Mouse (Mus musculus): Measurements from ENCODE around the gene Fam206a. TPM values are rescaled to one million over a fixed set of nuclear protein-coding genes. Genes with fewer than 3 reads are reported as not detected.

The Fam206a gene
- total RNA-seq (2021), result 10 to 100 TPM; 16.2 to 16.5 TPM
- long read RNA-seq, full-length matches to known transcripts, result 7 of 9 reads
- long read RNA-seq, partial matches to known transcripts, result 2 of 9 reads
- long read RNA-seq, other reads (novel, unspliced or antisense), result 0 of 9 reads

GRCm38 (mm10) chr4:56801907-56802668 is at the start of gene Fam206a, which contains the start of gene Elp1:
Fam206a (plus strand) TSS chr4:56802345.
Elp1 (minus strand) TSS chr4:56802331.
- DNase-seq (ENCODE audit: low spot score in 2 of 2), result peak; percentile 94 to 98

- no peak for DNase-seq (ENCODE audit: low spot score in 2 of 2)
Measured at GRCm38 (mm10) chr4:56756021-56756420, 46.1 kb upstream of the Fam206a start.

GRCm38 (mm10) chr4:56756966-56757600 is 45.1 kb upstream of the Fam206a start:
- no peak for DNase-seq (ENCODE audit: low spot score in 2 of 2)

GRCm38 (mm10) chr4:56757693-56758092 is 44.5 kb upstream of the Fam206a start:
- DNase-seq (ENCODE audit: low spot score in 2 of 2), result no peak

- DNase-seq (ENCODE audit: low spot score in 2 of 2), result no peak
Measured at GRCm38 (mm10) chr4:56767861-56768284, 34.3 kb upstream of the Fam206a start.

- no peak for DNase-seq (ENCODE audit: low spot score in 2 of 2)
Measured at GRCm38 (mm10) chr4:56768913-56769312, 33.2 kb upstream of the Fam206a start.

- DNase-seq (ENCODE audit: low spot score in 2 of 2), result no peak
Measured at GRCm38 (mm10) chr4:56771065-56771464, 31.1 kb upstream of the Fam206a start.

GRCm38 (mm10) chr4:56791373-56791772 is 10.8 kb upstream of the Fam206a start:
- DNase-seq (ENCODE audit: low spot score in 2 of 2), result no peak

GRCm38 (mm10) chr4:56802669-56803150 is 565 bp downstream of the Fam206a start:
- DNase-seq (ENCODE audit: low spot score in 2 of 2), result no peak

- DNase-seq (ENCODE audit: low spot score in 2 of 2), result no peak
Measured at GRCm38 (mm10) chr4:56809050-56809449, 6.9 kb downstream of the Fam206a start.

GRCm38 (mm10) chr4:56811642-56812041 is 9.5 kb downstream of the Fam206a start:
- DNase-seq (ENCODE audit: low spot score in 2 of 2), result no peak

- DNase-seq (ENCODE audit: low spot score in 2 of 2), result peak in 1 of 2 experiments; percentile 63
Measured at GRCm38 (mm10) chr4:56812096-56812495, 10.0 kb downstream of the Fam206a start.

GRCm38 (mm10) chr4:56815131-56815530 is 13.0 kb downstream of the Fam206a start:
- no peak for DNase-seq (ENCODE audit: low spot score in 2 of 2)

- DNase-seq (ENCODE audit: low spot score in 2 of 2), result peak in 1 of 2 experiments; percentile 63
Measured at GRCm38 (mm10) chr4:56820017-56820550, 17.9 kb downstream of the Fam206a start.

GRCm38 (mm10) chr4:56824231-56824630 is 22.1 kb downstream of the Fam206a start:
- DNase-seq (ENCODE audit: low spot score in 2 of 2), result no peak

- no peak for DNase-seq (ENCODE audit: low spot score in 2 of 2)
Measured at GRCm38 (mm10) chr4:56828932-56829331, 26.8 kb downstream of the Fam206a start.

GRCm38 (mm10) chr4:56829511-56829921 is 27.4 kb downstream of the Fam206a start:
- DNase-seq (ENCODE audit: low spot score in 2 of 2), result peak; percentile 44 to 64

GRCm38 (mm10) chr4:56831013-56831609 is 29.0 kb downstream of the Fam206a start:
- DNase-seq (ENCODE audit: low spot score in 2 of 2), result no peak

- DNase-seq (ENCODE audit: low spot score in 2 of 2), result no peak
Measured at GRCm38 (mm10) chr4:56831998-56832397, 29.9 kb downstream of the Fam206a start.

- DNase-seq (ENCODE audit: low spot score in 2 of 2), result no peak
Measured at GRCm38 (mm10) chr4:56837661-56838060, 35.5 kb downstream of the Fam206a start.

- DNase-seq (ENCODE audit: low spot score in 2 of 2), result no peak
Measured at GRCm38 (mm10) chr4:56840297-56840696, 38.2 kb downstream of the Fam206a start.

Measured in layer of hippocampus, adult 18-20 months (tissue).